In genomic region chr5:147716697-147717217, GRCm38 (mm10) we compare ENCODE assay signal across 15 mouse cellular contexts. TPM values are rescaled to one million over a fixed set of nuclear protein-coding genes. Genes with fewer than 3 reads are reported as not detected.
DNase-seq lines count a peak whose midpoint lies in the region; ATAC-seq and TF ChIP-seq lines count a peak whose summit lies in the region.
"Had no signal": no experiment of that assay in that cellular context is flagged by ENCODE, and none has a peak within 500 bp of the region (broad histone marks: within the 10 kb centered on the region; RNA-seq: fewer than 3 reads in every experiment).

No protein-coding gene starts in this region.

- H3K27me3 ChIP-seq in heart, postnatal 0 days (ENCODE audit: control insufficient read depth, insufficient read depth, low read length) = peaks cover 15% of the 10 kb centered on the region
- peaks cover 23% of the 10 kb centered on the region for H3K27me3 ChIP-seq in heart, embryonic 12.5 days (replicated peaks)
- H3K27me3 ChIP-seq in liver, adult 2 months (ENCODE audit: control insufficient read depth, insufficient read depth, low read length) = no peaks in the 10 kb centered on the region
- H3K27me3 ChIP-seq in liver, embryonic 12.5 days (replicated peaks) = peaks cover 52% of the 10 kb centered on the region
- H3K27me3 ChIP-seq in CH12.LX (replicated peaks) = no peaks in the 10 kb centered on the region

- no peaks in the 10 kb centered on the region for H3K79me2 ChIP-seq in liver, adult 2 months (ENCODE audit: control insufficient read depth, insufficient read depth, low read length)
- H3K79me2 ChIP-seq in CH12.LX (replicated peaks; ENCODE audit: control insufficient read depth, extremely low read depth, insufficient read depth, poor library complexity, severe bottlenecking) = no peaks in the 10 kb centered on the region

- H3K4me3 ChIP-seq in heart, postnatal 0 days (ENCODE audit: low read depth, low read length) = no peak overlapping the region
- no peak overlapping the region for H3K4me3 ChIP-seq in heart, embryonic 12.5 days
- no peak overlapping the region for H3K4me3 ChIP-seq in liver, adult 2 months (ENCODE audit: insufficient read depth, low read depth, low read length)
- H3K4me3 ChIP-seq in liver, embryonic 12.5 days = no peak overlapping the region
- no peak overlapping the region for H3K4me3 ChIP-seq in CH12.LX (replicated peaks in 1 of 3; ENCODE audit: low read depth in 2 of 3, low read length in 2 of 3, poor library complexity in 1 of 3)
- H3K4me3 ChIP-seq: heart, embryonic 13.5 days; hindbrain, embryonic 13.5 days; liver, embryonic 13.5 days; stomach, embryonic 15.5 days had no signal

- no peak for DNase-seq in heart, postnatal 0 days (ENCODE audit: low spot score)
- DNase-seq in liver, adult 2 months (ENCODE audit: extremely low read depth, low read depth, low spot score) = no peak
- DNase-seq in CH12.LX (ENCODE audit: extremely low read depth) (no peak), ZHBTc4 (ENCODE audit: low read depth, low spot score) (peak; percentile 42)
- no peak for DNase-seq in frontal cortex, postnatal 36 days (ENCODE audit: low spot score in 2 of 2)
- DNase-seq: adrenal gland, postnatal 25 days; cerebellum, adult 11 months; liver, embryonic 13.5 days; right cerebral cortex, postnatal 4 days; thymus, postnatal 4 days had no signal

- TF ChIP-seq EP300 in heart, postnatal 0 days (IDR thresholded peaks at IDR 0.05; ENCODE audit: low read depth) = no peak
- TF ChIP-seq EP300 in CH12.LX (IDR thresholded peaks at IDR 0.05; ENCODE audit: low read length) = no peak

- WGBS in heart, postnatal 0 days = 55% methylated on average over 15 of the region's 15 CpGs
- WGBS in heart, embryonic 12.5 days = 59% methylated on average over 15 of the region's 15 CpGs
- 72% methylated on average over 15 of the region's 15 CpGs for WGBS in liver, adult 2 months
- WGBS in liver, embryonic 12.5 days (ENCODE audit: insufficient replicate concordance) = 69% methylated on average over 15 of the region's 15 CpGs

- peaks cover 6% of the 10 kb centered on the region; the same call in 1 of the 2 replicates for H3K4me1 ChIP-seq in heart, postnatal 0 days (ENCODE audit: control insufficient read depth, insufficient read depth)
- peaks cover 29% of the 10 kb centered on the region for H3K4me1 ChIP-seq in heart, embryonic 12.5 days (replicated peaks)
- H3K4me1 ChIP-seq in liver, adult 2 months (ENCODE audit: control insufficient read depth, insufficient read depth, low read length) = no peaks in the 10 kb centered on the region
- peaks cover 9% of the 10 kb centered on the region for H3K4me1 ChIP-seq in liver, embryonic 12.5 days
- H3K4me1 ChIP-seq in CH12.LX (ENCODE audit: control insufficient read depth in 1 of 2, insufficient read depth in 2 of 2) = peaks cover 0 to 25% of the 10 kb centered on the region in 2 experiments; a peak in 2 of 4 replicates
- H3K4me1 ChIP-seq: hindbrain, embryonic 13.5 days; liver, embryonic 13.5 days; stomach, embryonic 15.5 days had no signal

- no peak for ATAC-seq in heart, postnatal 0 days (ENCODE audit: insufficient read depth, low read depth)
- ATAC-seq in heart, embryonic 12.5 days (ENCODE audit: insufficient number of reproducible peaks, low FRiP score) = no peak
- no peak for ATAC-seq in liver, embryonic 12.5 days

- TF ChIP-seq POLR2A in liver, adult 2 months (IDR thresholded peaks at IDR 0.05; ENCODE audit: extremely low read depth, insufficient read depth, low read length) = no peak
- TF ChIP-seq POLR2A in CH12.LX (IDR thresholded peaks at IDR 0.05; ENCODE audit: low read depth, low read length) = no peak

- no peak overlapping the region for H3K4me2 ChIP-seq in heart, postnatal 0 days (ENCODE audit: low read depth, low read length)
- H3K4me2 ChIP-seq in heart, embryonic 12.5 days = no peak overlapping the region
- no peak overlapping the region for H3K4me2 ChIP-seq in liver, embryonic 12.5 days
- no peak overlapping the region for H3K4me2 ChIP-seq in CH12.LX (ENCODE audit: insufficient read depth, low read depth, poor library complexity, severe bottlenecking)
- H3K4me2 ChIP-seq: heart, embryonic 13.5 days; hindbrain, embryonic 13.5 days; liver, embryonic 13.5 days; stomach, embryonic 15.5 days had no signal

- in situ Hi-C loops in CH12.LX (cut with MboI; ENCODE audit: low pct_ligation_motif_present, low pct_unique_long_range_greater_than_20kb, low sequenced_read_pairs) = no loop called here

- dilution Hi-C loops in CH12.LX (cut with MboI; ENCODE audit: extremely low pct_ligation_motif_present, extremely low pct_unique_long_range_greater_than_20kb, low sequenced_read_pairs) = no loop called here

- no peaks in the 10 kb centered on the region for H3K9me3 ChIP-seq in heart, postnatal 0 days (replicated peaks; ENCODE audit: control insufficient read depth, low read length)
- H3K9me3 ChIP-seq in heart, embryonic 12.5 days (replicated peaks) = no peaks in the 10 kb centered on the region
- H3K9me3 ChIP-seq in liver, embryonic 12.5 days (replicated peaks) = no peaks in the 10 kb centered on the region
- no peaks in the 10 kb centered on the region for H3K9me3 ChIP-seq in CH12.LX (replicated peaks; ENCODE audit: low read length)
- H3K9me3 ChIP-seq: heart, embryonic 13.5 days; hindbrain, embryonic 13.5 days; liver, embryonic 13.5 days; stomach, embryonic 15.5 days had no signal

- H3K9ac ChIP-seq in heart, postnatal 0 days (replicated peaks; ENCODE audit: low read depth, low read length) = no peak overlapping the region
- no peak overlapping the region for H3K9ac ChIP-seq in heart, embryonic 12.5 days
- H3K9ac ChIP-seq in liver, adult 2 months (ENCODE audit: low read depth, low read length) = no peak overlapping the region
- H3K9ac ChIP-seq in liver, embryonic 12.5 days = no peak overlapping the region
- H3K9ac ChIP-seq in CH12.LX (ENCODE audit: insufficient read depth, low read depth) = no peak overlapping the region
- H3K9ac ChIP-seq: heart, embryonic 13.5 days; hindbrain, embryonic 13.5 days; liver, embryonic 13.5 days; stomach, embryonic 15.5 days had no signal

- H3K27ac ChIP-seq in heart, postnatal 0 days (ENCODE audit: low read depth) = no peak overlapping the region
- H3K27ac ChIP-seq in heart, embryonic 12.5 days (ENCODE audit: poor library complexity, severe bottlenecking) = no peak overlapping the region
- H3K27ac ChIP-seq in liver, adult 2 months (replicated peaks; ENCODE audit: insufficient read depth, low read depth, low read length) = no peak overlapping the region
- H3K27ac ChIP-seq in liver, embryonic 12.5 days = no peak overlapping the region
- no peak overlapping the region for H3K27ac ChIP-seq in CH12.LX (ENCODE audit: insufficient read depth, low read depth)
- H3K27ac ChIP-seq: hindbrain, embryonic 13.5 days; liver, embryonic 13.5 days; stomach, embryonic 15.5 days had no signal

- peak; percentile 38 for TF ChIP-seq CTCF in heart, postnatal 0 days (IDR thresholded peaks at IDR 0.05; ENCODE audit: low read depth)
- TF ChIP-seq CTCF in liver, adult 2 months (IDR thresholded peaks at IDR 0.05; ENCODE audit: low read depth, low read length) = peak; percentile 37
- TF ChIP-seq CTCF in CH12.LX (conservative IDR thresholded peaks at IDR 0.05 in 1 of 2, IDR thresholded peaks at IDR 0.05 in 1 of 2; ENCODE audit: low read depth in 2 of 2, low read length in 2 of 2) = peak in 1 of 2 experiments; percentile 40; a peak in 2 of 4 replicates

- peak; percentile 4 for TF ChIP-seq RAD21 in CH12.LX (IDR thresholded peaks at IDR 0.05; ENCODE audit: low read depth, low read length)

- H3K36me3 ChIP-seq in heart, postnatal 0 days (replicated peaks; ENCODE audit: control insufficient read depth, insufficient read depth, low read length) = no peaks in the 10 kb centered on the region
- H3K36me3 ChIP-seq in heart, embryonic 12.5 days = no peaks in the 10 kb centered on the region
- H3K36me3 ChIP-seq in liver, adult 2 months (ENCODE audit: control insufficient read depth, insufficient read depth, low read length) = no peaks in the 10 kb centered on the region
- H3K36me3 ChIP-seq in liver, embryonic 12.5 days = no peaks in the 10 kb centered on the region
- H3K36me3 ChIP-seq in CH12.LX (replicated peaks in 1 of 2; ENCODE audit: control insufficient read depth in 1 of 2, insufficient read depth in 1 of 2, low read length in 1 of 2) = no peaks in the 10 kb centered on the region
- H3K36me3 ChIP-seq: heart, embryonic 13.5 days; hindbrain, embryonic 13.5 days; liver, embryonic 13.5 days; stomach, embryonic 15.5 days had no signal

TF ChIP-seq in CH12.LX, 34 proteins besides CTCF, POLR2A, EP300 and RAD21:
- no peak for TF ChIP-seq ELF1 (IDR thresholded peaks at IDR 0.05; ENCODE audit: low read depth, low read length)
- TF ChIP-seq SMC3 (IDR thresholded peaks at IDR 0.05; ENCODE audit: low read depth, low read length) = peak; percentile 42
TF ChIP-seq in CH12.LX: peak in this region for 1.

RNA-seq across cellular contexts. Expression of gene Flt1, which starts 9.1 kb away (rescaled TPM):
- 32.0 and 39.1 TPM in 2 replicates for total RNA-seq in heart, postnatal 0 days (2014; rRNA removed; ENCODE audit: low replicate concordance)
- 11.8 and 12.3 TPM in 2 replicates for polyA plus RNA-seq in heart, postnatal 0 days (2015; fragmentation: Nextera tagmentation; extraction: Ambion mirVana)
- polyA plus RNA-seq in heart, embryonic 12.5 days (2016; fragmentation: Nextera tagmentation; extraction: Ambion mirVana) = 27.8 and 30.4 TPM in 2 replicates
- total RNA-seq in liver, adult 2 months (2014; rRNA removed) = 4.8 and 6.2 TPM in 2 replicates
- polyA plus RNA-seq in liver, adult 2 months (2012; rRNA removed) = 1.2 and 1.3 TPM in 2 replicates
- polyA plus RNA-seq in liver, embryonic 12.5 days (2016; fragmentation: Nextera tagmentation; extraction: Ambion mirVana) = 7.6 and 8.0 TPM in 2 replicates
- total RNA-seq in CH12.LX (2012; rRNA removed) (0.29 and 0.47 TPM in 2 replicates), CH12.LX (2014; rRNA removed) (0.26 and 0.27 TPM in 2 replicates)
- 0.85 and 0.94 TPM in 2 replicates for polyA plus RNA-seq in CH12.LX (2012; ENCODE audit: insufficient read length, low read depth)
